Mouse (Mus musculus): ENCODE results near the gene Slc16a11. TPM values are rescaled to one million over a fixed set of nuclear protein-coding genes. Genes with fewer than 3 reads are reported as not detected.

Slc16a11 gene
- total and polyA plus RNA-seq, 3 experiments: 0.51 to 2.3 TPM; not detected in 1

- no peak for DNase-seq (ENCODE audit: extremely low read depth)
- peaks cover 10 to 27% of the 10 kb centered on the region in 2 experiments for H3K36me3 ChIP-seq (replicated peaks in 1 of 2; ENCODE audit: control insufficient read depth in 1 of 2, insufficient read depth in 1 of 2, low read length in 1 of 2)
- H3K4me2 ChIP-seq (ENCODE audit: insufficient read depth, low read depth, poor library complexity, severe bottlenecking): peak overlapping the region; percentile 92; the same call in 1 of the 2 replicates
- H3K27me3 ChIP-seq (replicated peaks): no peaks in the 10 kb centered on the region
- no peak overlapping the region for H3K27ac ChIP-seq (ENCODE audit: insufficient read depth, low read depth)
- TF ChIP-seq USF2 (conservative IDR thresholded peaks at IDR 0.05; ENCODE audit: low read depth, low read length): no peak
- in situ Hi-C loops (cut with MboI; ENCODE audit: low pct_ligation_motif_present, low pct_unique_long_range_greater_than_20kb, low sequenced_read_pairs): loop anchor here (25.0 kb wide), 2 partner anchors 376 to 526 kb away; partner anchors contain the start of genes 4930544D05Rik, Chrne and Zfp3
- H3K4me3 ChIP-seq (replicated peaks in 1 of 3; ENCODE audit: low read depth in 2 of 3, low read length in 2 of 3, poor library complexity in 1 of 3): peak overlapping the region; percentile 4 to 96 (median 79)
- peaks cover 12% of the 10 kb centered on the region for H3K79me2 ChIP-seq (replicated peaks; ENCODE audit: control insufficient read depth, extremely low read depth, insufficient read depth, poor library complexity, severe bottlenecking)
- H3K9ac ChIP-seq (ENCODE audit: insufficient read depth, low read depth): peak overlapping the region; percentile 83
- dilution Hi-C loops (cut with MboI; ENCODE audit: extremely low pct_ligation_motif_present, extremely low pct_unique_long_range_greater_than_20kb, low sequenced_read_pairs): no loop called here
- H3K4me1 ChIP-seq (ENCODE audit: control insufficient read depth in 1 of 2, insufficient read depth in 2 of 2): peaks cover 4 to 26% of the 10 kb centered on the region in 2 experiments
- H3K9me3 ChIP-seq (replicated peaks; ENCODE audit: low read length): no peaks in the 10 kb centered on the region
Observed at GRCm38 (mm10) chr11:70236717-70237116, 24.2 kb downstream of the Slc16a11 start.

- dilution Hi-C loops (cut with MboI; ENCODE audit: extremely low pct_ligation_motif_present, extremely low pct_unique_long_range_greater_than_20kb, low sequenced_read_pairs): no loop called here
- DNase-seq (ENCODE audit: extremely low read depth): peak; percentile 98
- H3K4me3 ChIP-seq (replicated peaks in 1 of 3; ENCODE audit: low read depth in 2 of 3, low read length in 2 of 3, poor library complexity in 1 of 3): peak within 1 kb of the TSS; percentile 77 to 96 (median 79)
- in situ Hi-C loops (cut with MboI; ENCODE audit: low pct_ligation_motif_present, low pct_unique_long_range_greater_than_20kb, low sequenced_read_pairs): loop anchor here (25.0 kb wide), 2 partner anchors 375 to 525 kb away; partner anchors contain the start of genes 4930544D05Rik, Chrne and Zfp3
- H3K27ac ChIP-seq (ENCODE audit: insufficient read depth, low read depth): peak within 1 kb of the TSS; percentile 78
- peaks cover 4 to 26% of the 10 kb centered on the region in 2 experiments for H3K4me1 ChIP-seq (ENCODE audit: control insufficient read depth in 1 of 2, insufficient read depth in 2 of 2)
- H3K9me3 ChIP-seq (replicated peaks; ENCODE audit: low read length): no peaks in the 10 kb centered on the region
- peak within 1 kb of the TSS; percentile 83 for H3K9ac ChIP-seq (ENCODE audit: insufficient read depth, low read depth)
- H3K27me3 ChIP-seq (replicated peaks): peaks cover 1% of the 10 kb centered on the region
- H3K4me2 ChIP-seq (ENCODE audit: insufficient read depth, low read depth, poor library complexity, severe bottlenecking): peak within 1 kb of the TSS; percentile 92
- H3K79me2 ChIP-seq (replicated peaks; ENCODE audit: control insufficient read depth, extremely low read depth, insufficient read depth, poor library complexity, severe bottlenecking): peaks cover 12% of the 10 kb centered on the region
- H3K36me3 ChIP-seq (replicated peaks in 1 of 2; ENCODE audit: control insufficient read depth in 1 of 2, insufficient read depth in 1 of 2, low read length in 1 of 2): peaks cover 10 to 27% of the 10 kb centered on the region in 2 experiments
- peak; percentile 90 for TF ChIP-seq KAT2A (IDR thresholded peaks at IDR 0.05; ENCODE audit: insufficient replicate concordance, low read length)
- peak; percentile 91 for TF ChIP-seq CHD2 (IDR thresholded peaks at IDR 0.05; ENCODE audit: low read length)
- TF ChIP-seq MAFK (IDR thresholded peaks at IDR 0.05; ENCODE audit: insufficient replicate concordance, low read length): no peak
- TF ChIP-seq UBTF (IDR thresholded peaks at IDR 0.05; ENCODE audit: low read depth, low read length): no peak; the same call in none of the 2 replicates
- TF ChIP-seq CTCF (conservative IDR thresholded peaks at IDR 0.05 in 1 of 2, IDR thresholded peaks at IDR 0.05 in 1 of 2; ENCODE audit: low read depth in 2 of 2, low read length in 2 of 2): peak in 1 of 2 experiments; percentile 67; a peak in 2 of 4 replicates
- peak; percentile 72 for TF ChIP-seq BHLHE40 (IDR thresholded peaks at IDR 0.05; ENCODE audit: low read depth, low read length)
- TF ChIP-seq ZNF384 (IDR thresholded peaks at IDR 0.05; ENCODE audit: low read depth, low read length): no peak
- peak; percentile 98 for TF ChIP-seq TBP (conservative IDR thresholded peaks at IDR 0.05; ENCODE audit: low read depth, low read length)
- TF ChIP-seq NELFE (IDR thresholded peaks at IDR 0.05; ENCODE audit: low read depth, low read length): peak; percentile 92
- peak; percentile 6; the same call in 1 of the 2 replicates for TF ChIP-seq USF1 (IDR thresholded peaks at IDR 0.05; ENCODE audit: low read depth, low read length)
- TF ChIP-seq SIN3A (IDR thresholded peaks at IDR 0.05; ENCODE audit: low read length): peak; percentile 38; the same call in 1 of the 2 replicates
- no peak for TF ChIP-seq JUND (conservative IDR thresholded peaks at IDR 0.05; ENCODE audit: low read depth, low read length)
- peak; percentile 77 for TF ChIP-seq MXI1 (IDR thresholded peaks at IDR 0.05; ENCODE audit: low read depth, low read length)
- peak; percentile 92 for TF ChIP-seq ELF1 (IDR thresholded peaks at IDR 0.05; ENCODE audit: low read depth, low read length)
- no peak for TF ChIP-seq ZC3H11A (IDR thresholded peaks at IDR 0.05; ENCODE audit: low read depth, low read length)
- peak; percentile 100 for TF ChIP-seq TCF12 (IDR thresholded peaks at IDR 0.05; ENCODE audit: low read depth, low read length)
- 0 out of 2 replicates have a peak, but pooled peaks have one; percentile 22 for TF ChIP-seq GABPA (IDR thresholded peaks at IDR 0.05; ENCODE audit: insufficient replicate concordance, low read depth, low read length)
- no peak for TF ChIP-seq CHD1 (IDR thresholded peaks at IDR 0.05; ENCODE audit: low read depth, low read length)
- TF ChIP-seq HCFC1 (IDR thresholded peaks at IDR 0.05; ENCODE audit: low read depth, low read length): peak; percentile 85
- no peak for TF ChIP-seq EP300 (IDR thresholded peaks at IDR 0.05; ENCODE audit: low read length)
- TF ChIP-seq ZMIZ1 (IDR thresholded peaks at IDR 0.05; ENCODE audit: low read depth, low read length): peak; percentile 91
- TF ChIP-seq SMC3 (IDR thresholded peaks at IDR 0.05; ENCODE audit: low read depth, low read length): peak; percentile 32
- no peak for TF ChIP-seq IRF4 (IDR thresholded peaks at IDR 0.05; ENCODE audit: low read depth, low read length)
- TF ChIP-seq NRF1 (IDR thresholded peaks at IDR 0.05; ENCODE audit: low read depth, low read length): peak; percentile 69
- peak; percentile 43 for TF ChIP-seq ETS1 (conservative IDR thresholded peaks at IDR 0.05; ENCODE audit: low read depth, low read length)
- TF ChIP-seq MEF2A (IDR thresholded peaks at IDR 0.05; ENCODE audit: borderline replicate concordance, low read depth, low read length): peak; percentile 76; the same call in 1 of the 2 replicates
- TF ChIP-seq RCOR1 (conservative IDR thresholded peaks at IDR 0.05; ENCODE audit: low read depth, low read length): no peak
- peak; percentile 62; the same call in 1 of the 2 replicates for TF ChIP-seq E2F4 (IDR thresholded peaks at IDR 0.05; ENCODE audit: insufficient replicate concordance, low read depth, low read length)
- TF ChIP-seq MAZ (IDR thresholded peaks at IDR 0.05; ENCODE audit: low read depth, low read length): peak; percentile 82; the same call in 1 of the 2 replicates
Observed at GRCm38 (mm10) chr11:70237457-70238167, 25.1 kb downstream of the Slc16a11 start, which contains the start of gene 0610010K14Rik. Gene 0610010K14Rik, minus strand, starts transcription at chr11:70237914.

Measured in CH12.LX (cell line).